Mouse (Mus musculus): ENCODE measurements around the gene Slc25a39.

The Slc25a39 gene

DNA sequence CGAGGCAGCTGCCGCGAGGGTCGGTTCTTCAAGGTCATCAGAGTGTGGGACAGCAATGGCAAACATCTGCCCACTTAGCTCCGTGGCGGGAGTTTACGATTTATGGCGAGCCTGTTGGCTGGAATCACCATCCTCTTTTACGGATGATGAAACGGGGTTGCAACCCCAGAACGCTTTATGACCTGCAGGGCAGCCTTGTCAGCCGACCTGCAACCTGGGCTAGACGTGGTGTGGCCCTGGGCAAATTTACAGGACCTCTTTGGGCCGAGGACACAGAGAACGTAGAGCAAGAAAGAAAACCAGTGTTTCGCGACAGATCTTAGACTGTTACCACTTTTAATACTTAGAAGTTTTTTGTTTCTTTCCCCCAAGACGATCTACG is at the start of gene Slc25a39:
Gene Slc25a39 (minus strand): TSS at position 113 of the 382 bp plus-strand sequence.
- in situ Hi-C loops (cut with MboI, MseI), result loop anchor here (5.0 kb wide), 1 partner anchor 96 kb away; no protein-coding TSS in a partner anchor

- in situ Hi-C loops (cut with MboI, MseI), result no loop called here
Measured at GRCm38 (mm10) chr11:102455740-102456396, 48.1 kb upstream of the Slc25a39 start.

- in situ Hi-C loops (cut with MboI, MseI), result no loop called here
Measured at GRCm38 (mm10) chr11:102453131-102453530, 45.4 kb upstream of the Slc25a39 start.

- in situ Hi-C loops (cut with MboI, MseI), result no loop called here
Measured at GRCm38 (mm10) chr11:102449043-102450008, 41.6 kb upstream of the Slc25a39 start.

- in situ Hi-C loops (cut with MboI, MseI), result no loop called here
Measured at GRCm38 (mm10) chr11:102448327-102448726, 40.6 kb upstream of the Slc25a39 start.

GRCm38 (mm10) chr11:102447497-102447896 is 39.8 kb upstream of the Slc25a39 start, which contains the start of gene Fam171a2:
Fam171a2 (minus strand) TSS chr11:102447682.
- in situ Hi-C loops (cut with MboI, MseI), result no loop called here

GRCm38 (mm10) chr11:102446581-102447461 is 39.1 kb upstream of the Slc25a39 start:
- in situ Hi-C loops (cut with MboI, MseI), result no loop called here

GRCm38 (mm10) chr11:102445891-102446361 is 38.2 kb upstream of the Slc25a39 start:
- in situ Hi-C loops (cut with MboI, MseI), result no loop called here

- in situ Hi-C loops (cut with MboI, MseI), result no loop called here
Measured at GRCm38 (mm10) chr11:102445264-102445890, 37.6 kb upstream of the Slc25a39 start.

DNA sequence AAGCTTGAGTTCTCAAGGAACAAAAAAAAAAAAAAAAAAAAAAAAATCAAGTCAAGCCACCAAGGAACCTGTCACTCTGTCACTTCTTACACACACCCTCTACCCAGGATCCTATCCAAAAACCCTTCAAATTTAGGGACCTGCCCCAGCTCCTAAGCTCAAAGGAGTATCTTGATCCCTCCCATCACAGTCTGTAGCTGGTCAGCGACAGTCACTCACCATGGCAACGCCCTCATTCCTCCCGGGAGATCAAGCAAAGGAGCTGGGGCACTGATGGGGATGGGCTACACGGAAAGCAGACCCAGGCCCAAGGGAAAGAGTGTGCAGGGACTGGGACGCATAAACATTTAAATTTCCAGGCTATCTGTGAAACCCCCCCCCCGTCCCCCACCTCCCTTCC is 37.0 kb upstream of the Slc25a39 start:
- in situ Hi-C loops (cut with MboI, MseI), result no loop called here

DNA sequence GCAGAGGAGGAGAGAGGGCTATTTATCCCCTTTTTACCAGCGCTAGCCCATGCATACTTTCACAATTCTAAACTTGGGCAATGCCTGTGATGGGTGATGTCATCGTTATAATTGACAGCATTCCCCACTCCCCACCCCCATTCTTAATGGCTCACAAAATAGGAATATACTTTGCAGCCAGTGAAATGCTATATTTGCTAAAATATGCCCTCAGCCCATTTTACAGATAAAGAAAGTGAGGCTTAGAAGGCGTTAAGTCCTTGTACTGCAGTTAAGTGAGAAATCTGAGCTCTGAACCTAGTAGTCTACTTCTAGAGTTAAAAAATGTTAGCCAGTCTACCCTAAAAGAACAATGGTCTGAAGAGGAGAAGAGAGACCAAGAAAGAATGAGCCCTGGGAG is 36.6 kb upstream of the Slc25a39 start:
- in situ Hi-C loops (cut with MboI, MseI), result no loop called here

- in situ Hi-C loops (cut with MboI, MseI), result no loop called here
Measured at GRCm38 (mm10) chr11:102443740-102444139, 36.0 kb upstream of the Slc25a39 start.

DNA sequence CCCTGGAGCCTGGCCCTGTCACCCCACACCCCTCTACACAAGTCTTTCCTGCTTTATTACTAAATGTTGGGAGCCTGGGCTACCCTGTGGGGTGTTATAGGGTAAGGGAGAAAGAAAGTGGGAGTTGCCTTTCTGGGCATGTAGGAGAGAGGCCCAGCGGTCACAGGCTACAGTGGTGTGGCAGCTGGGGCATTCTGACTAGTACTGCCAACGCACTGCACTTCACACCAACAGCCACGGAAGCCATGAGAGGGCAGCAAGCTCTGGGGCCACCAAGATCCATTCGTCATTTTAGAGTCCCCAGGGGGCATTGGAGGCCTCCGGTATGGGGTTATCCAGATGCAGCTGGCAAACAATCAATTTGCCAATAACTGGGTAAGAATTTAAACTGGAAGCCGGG is 34.3 kb upstream of the Slc25a39 start:
- in situ Hi-C loops (cut with MboI, MseI), result no loop called here

DNA sequence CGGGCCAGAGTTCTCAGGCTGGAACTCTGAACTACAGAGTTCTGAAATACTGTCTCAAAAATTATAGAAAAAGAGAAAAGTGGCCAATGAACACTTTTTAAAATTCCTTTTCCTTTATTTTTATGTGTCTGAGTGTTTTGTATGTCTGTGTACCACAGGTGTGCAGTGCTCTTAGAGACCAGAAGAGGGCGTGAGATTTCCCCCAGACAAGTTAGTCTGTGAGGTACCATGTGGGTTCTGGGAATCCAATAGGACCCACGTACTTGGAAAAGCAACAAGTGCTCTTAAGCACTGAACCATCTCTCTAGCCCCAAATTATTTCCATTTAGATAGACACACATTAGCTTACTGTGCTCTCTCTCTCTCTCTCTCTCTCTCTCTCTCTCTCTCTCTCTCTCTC is 33.7 kb upstream of the Slc25a39 start:
- in situ Hi-C loops (cut with MboI, MseI), result no loop called here

DNA sequence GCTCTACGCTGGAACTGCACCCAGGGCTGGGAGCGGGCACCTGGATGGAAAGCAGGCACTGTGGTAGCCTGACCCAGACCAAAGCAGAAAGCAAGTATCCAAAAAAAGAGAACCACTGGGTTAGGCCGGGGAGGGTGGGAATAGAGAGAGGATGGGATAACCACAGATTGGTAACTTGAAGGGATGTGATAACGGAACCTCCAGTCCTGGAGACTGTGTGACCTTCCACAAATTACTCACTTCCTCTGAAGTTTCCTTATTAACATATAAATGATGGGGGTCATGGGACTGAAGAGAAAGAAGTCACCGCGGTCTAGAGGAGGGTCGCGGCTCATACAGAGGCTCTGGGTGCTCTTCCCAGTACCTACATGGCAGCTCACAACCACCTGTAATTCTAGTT is 32.5 kb upstream of the Slc25a39 start:
- in situ Hi-C loops (cut with MboI, MseI), result no loop called here

DNA sequence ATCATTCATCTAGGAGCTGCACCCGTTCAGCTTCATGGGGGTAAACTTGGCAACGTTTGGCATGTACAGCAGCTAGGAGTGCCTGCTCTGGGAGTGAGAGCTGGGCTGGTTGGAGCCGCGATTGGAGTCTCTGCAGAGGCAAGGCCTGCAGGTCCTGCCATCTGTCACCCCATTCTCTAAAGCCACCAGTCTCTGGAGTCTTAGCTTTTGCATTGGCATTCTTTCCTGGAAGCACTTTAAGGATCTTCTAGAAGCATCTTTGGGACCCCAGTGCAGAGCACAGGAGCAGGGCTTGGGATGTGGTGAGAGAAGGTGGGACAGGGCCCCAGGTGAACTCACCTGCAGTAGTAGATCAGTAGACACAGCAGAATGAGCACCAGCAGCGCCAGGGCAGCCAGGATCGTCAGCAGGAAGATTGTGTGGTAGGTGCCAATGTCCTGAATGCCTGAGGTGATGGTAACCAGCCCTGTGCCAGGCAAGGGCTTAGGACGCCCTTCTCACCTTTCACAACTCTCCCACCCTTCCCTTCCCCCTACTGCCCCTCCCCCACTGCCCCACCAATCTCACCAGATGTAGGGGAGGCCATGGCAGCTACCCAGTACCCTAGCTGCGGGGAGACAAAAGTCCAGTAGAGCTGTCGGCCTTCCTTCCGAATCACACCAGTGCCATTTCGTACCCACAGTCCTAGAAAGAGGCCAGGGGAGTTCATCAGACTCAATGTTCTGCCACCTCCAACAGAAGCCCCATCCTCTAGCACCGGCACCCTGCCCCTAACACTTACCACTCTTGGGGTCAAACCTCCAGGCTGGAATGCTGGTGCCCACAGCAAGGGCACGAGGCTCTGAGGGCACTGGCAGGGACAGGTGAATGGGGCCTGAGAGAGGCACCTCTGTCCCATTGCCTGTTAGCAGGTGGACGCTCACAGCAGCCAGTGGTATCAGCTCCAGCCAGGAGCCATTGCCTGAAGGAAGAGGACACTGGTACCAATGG is 31.6 kb upstream of the Slc25a39 start:
- in situ Hi-C loops (cut with MboI, MseI), result no loop called here

DNA sequence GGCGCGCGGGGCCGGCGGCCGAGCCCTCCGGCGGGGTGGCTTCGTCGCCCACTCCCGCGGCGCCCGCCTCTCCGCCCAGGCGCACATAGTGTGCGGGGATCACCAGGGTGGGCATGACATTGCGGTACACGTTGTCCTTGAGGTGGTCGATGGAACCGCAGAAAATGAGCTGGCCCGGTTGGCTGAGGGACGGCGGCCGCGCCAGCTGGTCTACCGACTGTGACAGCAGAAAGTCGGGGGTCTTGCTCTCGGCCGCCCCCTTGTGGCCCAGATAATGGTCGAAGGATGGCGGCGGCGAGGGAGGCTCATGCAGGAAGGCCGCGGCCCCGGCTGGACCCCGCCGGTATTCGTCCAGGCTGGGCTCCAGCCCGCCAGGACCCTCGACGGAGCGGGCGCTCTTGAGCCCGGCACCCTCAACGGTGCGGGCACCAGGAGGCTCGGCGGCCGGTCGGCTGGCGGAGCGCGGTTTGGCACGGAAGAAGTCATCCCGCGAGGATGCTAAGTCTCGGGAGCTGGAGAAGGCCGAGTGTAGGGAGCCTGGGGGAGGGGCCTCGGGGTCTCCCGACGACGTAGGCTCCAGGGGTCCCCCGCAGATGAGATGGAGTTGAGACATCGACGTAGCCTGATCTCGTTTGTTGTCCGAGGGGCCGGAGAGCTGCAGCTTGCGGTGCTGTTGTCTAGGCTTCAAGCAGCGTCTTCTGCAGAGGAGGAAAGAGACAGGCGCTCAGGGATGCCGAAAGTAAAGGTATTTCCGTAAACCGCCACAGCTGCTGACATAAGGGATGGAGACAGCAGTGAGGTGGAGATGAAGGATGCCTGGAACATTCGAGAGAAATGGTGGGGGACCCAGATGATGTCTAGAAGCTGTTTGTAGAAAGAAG is 30.7 kb upstream of the Slc25a39 start:
- in situ Hi-C loops (cut with MboI, MseI), result no loop called here

DNA sequence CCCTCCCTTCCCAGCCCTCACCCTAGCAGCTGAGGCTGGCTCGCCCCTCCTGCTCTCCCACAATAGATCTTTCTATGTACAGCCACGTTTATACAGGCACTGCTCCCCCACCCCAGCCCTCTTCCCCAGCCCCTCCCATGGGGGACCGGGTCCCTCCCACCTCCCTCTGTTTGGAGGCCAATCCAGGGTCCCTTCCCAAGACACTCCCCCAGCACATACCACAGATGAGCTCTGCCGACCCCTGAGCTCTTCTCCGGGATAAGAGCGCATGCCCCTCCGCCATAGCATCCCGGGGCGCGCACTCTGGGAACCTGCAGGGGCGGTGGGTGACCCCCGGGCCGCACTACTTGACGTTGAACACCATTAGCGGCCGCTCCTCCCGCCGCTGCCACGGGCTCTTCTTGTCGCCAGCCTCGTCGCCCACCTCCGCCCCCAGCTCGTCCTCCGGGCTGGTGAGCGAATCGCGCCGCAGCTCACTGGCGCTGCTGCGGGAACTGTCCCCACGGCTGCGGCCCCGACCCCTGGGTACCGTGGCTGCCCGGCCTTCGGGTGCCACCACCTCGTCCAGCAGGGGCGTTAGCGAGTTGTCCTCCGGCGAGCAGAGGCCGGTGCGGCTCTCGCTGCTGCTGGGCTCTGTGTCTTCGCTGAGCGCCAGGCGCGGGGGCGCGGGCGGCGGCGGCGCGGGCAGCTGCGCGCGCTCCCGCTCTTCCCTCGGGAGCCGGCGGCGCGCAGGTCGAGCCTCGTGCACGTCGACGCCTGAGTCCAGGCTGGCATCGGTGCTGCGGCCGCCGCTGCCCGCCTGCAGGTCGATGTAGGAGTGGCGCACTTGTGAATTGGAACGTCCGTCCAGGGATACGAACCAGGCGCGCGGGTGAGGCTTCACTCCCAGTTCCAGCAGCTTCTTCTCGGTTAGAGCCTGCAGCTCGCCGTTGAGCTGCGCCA is 29.6 kb upstream of the Slc25a39 start:
- in situ Hi-C loops (cut with MboI, MseI), result no loop called here
